Mouse (Mus musculus): Measurements from ENCODE around the gene Clcn3. TPM values are rescaled to one million over a fixed set of nuclear protein-coding genes. Genes with fewer than 3 reads are reported as not detected.

The Clcn3 gene
- polyA plus RNA-seq, 1 experiment from 2014 or later: 31.8 TPM

DNA sequence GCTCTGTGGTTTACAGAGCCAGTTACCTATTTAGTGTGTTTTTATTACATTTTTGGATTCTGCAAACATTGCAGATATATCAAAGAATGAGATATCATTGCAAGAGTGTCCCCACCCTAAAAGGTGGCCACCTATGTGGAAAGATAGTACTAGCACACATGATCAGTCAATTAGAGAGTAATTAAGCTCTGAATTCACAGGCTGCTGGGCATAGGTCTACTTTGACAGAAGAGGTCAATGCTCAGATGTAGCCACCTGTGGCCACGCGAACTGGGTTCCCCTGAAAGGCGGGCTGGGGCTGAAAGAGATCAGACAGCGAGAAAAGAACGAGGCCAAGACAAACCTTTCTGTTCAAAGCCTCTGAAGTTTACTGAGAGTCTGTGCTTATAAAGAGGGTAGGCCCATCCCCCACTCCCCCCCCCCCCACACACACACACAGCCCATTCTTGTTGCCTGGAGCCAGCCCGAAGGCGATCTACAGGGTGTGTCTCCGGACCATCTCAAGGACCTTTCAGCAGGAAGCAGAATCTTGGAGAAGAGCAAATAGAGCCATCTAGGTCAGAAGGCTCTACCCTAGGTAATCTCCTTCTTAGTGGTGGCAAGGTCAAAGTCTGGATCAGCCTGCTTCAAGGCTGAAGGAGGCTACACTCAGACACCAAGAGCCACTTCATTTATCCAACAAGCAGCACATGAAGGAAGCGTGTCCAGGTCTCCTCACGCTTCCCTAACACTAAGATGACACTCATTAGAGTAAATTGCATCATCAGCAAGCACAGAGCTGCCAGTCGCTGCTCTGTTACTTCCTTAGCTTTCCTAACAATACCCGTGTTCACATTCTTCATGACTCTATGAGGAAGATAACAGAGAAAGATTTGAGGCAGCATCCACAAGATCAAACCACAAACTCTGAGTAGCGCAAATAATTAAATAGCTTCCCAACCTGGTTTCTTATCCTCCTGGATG lies 112.6 kb downstream of the Clcn3 start:
- DNase-seq (ENCODE audit: low spot score): no peak

DNA sequence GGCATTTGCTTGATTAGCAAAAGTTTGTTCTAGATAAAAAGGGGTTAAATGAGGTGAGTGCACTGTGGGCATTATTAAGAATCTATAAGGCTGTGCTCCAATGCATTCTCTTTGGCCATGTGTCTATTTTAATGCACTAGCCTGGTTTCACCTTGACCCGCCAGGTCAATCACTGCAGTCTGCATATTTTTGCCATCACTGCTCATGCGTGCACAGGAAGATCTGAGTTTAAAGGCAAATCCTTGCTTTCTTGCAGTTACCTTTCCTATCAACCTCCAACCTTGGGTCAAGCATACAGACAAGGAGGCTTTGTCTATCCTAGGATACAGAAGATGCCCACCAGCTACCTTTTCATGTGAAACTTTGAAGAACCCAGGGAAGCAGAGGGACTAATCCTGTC lies 113.3 kb downstream of the Clcn3 start:
- DNase-seq (ENCODE audit: low spot score): no peak

DNA sequence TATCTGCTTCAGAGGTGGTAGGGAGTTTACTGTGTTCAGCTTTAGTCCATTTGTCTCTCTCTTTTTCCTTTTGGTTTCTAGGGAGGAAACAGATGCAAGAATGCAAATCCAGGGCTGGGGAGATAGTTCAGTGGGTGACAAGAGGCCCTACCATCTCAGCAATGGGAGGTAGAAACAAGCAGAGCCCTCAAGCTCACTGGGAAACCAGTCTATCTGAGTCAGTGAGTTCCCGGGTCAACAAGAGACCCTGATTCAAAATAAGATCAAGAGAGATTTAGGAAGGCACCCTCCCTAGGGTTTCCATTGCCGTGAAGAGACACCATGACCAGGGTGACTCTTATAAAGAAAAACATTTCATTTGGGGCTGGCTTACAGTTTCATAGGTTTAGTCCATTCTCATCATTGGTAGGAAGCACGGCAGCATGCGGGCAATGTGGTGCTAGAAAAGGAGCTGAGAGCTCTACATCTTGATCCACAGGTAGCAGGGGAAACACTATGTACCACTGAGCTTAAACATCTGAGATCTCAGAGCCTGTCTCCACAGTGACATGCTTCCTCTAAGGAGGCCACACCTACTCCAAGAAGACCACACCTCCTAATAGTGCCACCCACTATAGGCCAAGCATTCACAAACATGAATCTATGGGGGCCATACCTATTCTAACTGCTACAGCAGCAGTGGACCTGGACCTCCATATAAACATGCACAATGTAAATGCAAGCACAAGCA lies 114.7 kb downstream of the Clcn3 start:
- DNase-seq (ENCODE audit: low spot score): no peak

DNA sequence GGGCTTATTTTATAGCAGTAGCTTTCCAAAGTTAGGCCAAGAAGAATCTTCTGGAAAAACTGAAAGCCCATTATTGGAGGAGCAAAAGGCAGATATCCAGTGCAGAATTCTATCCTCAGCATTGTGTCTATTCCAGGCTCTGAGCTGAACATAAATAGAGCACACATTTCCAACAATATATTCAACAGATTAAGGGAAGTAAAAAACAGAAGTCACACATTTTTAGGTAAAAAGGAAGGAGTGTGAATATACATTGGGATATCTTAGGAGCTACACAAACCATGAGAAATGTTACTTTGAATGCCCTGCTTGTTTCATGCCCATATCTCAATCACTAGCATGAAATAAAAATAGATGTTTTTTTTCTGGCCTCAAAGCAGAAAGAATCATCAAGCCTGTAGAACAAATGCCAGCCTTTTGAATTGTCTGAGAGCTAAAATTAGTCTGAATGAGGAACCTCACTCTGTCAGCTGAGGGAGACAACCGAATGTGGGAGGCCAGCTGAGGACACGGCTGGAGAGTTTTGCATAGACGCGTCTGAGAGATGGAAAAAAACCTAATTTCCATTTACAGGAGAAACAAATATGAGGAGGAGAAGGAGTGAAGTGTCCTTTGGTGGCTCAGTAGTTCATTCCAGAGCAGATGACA lies 115.5 kb downstream of the Clcn3 start:
- DNase-seq (ENCODE audit: low spot score): no peak

- peak; percentile 59 for DNase-seq (ENCODE audit: low spot score)
These were observed 117.5 kb downstream of the Clcn3 start for GRCm38 (mm10) chr8:60865504-60866114.

- no peak for DNase-seq (ENCODE audit: low spot score)
These were observed 118.2 kb downstream of the Clcn3 start for GRCm38 (mm10) chr8:60864875-60865274.

GRCm38 (mm10) chr8:60861783-60862182 lies 121.3 kb downstream of the Clcn3 start:
- no peak for DNase-seq (ENCODE audit: low spot score)

- DNase-seq (ENCODE audit: low spot score): no peak
These were observed 122.4 kb downstream of the Clcn3 start for GRCm38 (mm10) chr8:60860749-60861148.

Other genes with a start within 250 kb of the Clcn3 start
- gene Hpf1, start 92.9 kb downstream of the Clcn3 start, polyA plus RNA-seq (2015; fragmentation: Nextera tagmentation; extraction: Ambion mirVana): 160 and 173 TPM in 2 replicates
- gene Nek1, start 9.9 kb upstream of the Clcn3 start, polyA plus RNA-seq (2015; fragmentation: Nextera tagmentation; extraction: Ambion mirVana): 9.5 and 11.8 TPM in 2 replicates
- gene Sh3rf1, start 240.6 kb upstream of the Clcn3 start, polyA plus RNA-seq (2015; fragmentation: Nextera tagmentation; extraction: Ambion mirVana): 6.0 and 6.5 TPM in 2 replicates